Mouse (Mus musculus) olfactory bulb, adult 2 months (tissue): Measurements from ENCODE around the gene Pfn4.

Source experiments
- CTCF ChIP-seq: fragments of 200-500 bp; IDR thresholded peaks from 2 replicates; pipeline ENCODE4 v1.5.1; 2012; ENCODE audit warnings: low read depth, mild to moderate bottlenecking, low read length, moderate library complexity; ENCODE audit not compliant: insufficient read depth
- POLR2A ChIP-seq: fragments of 200-500 bp; IDR thresholded peaks from 2 replicates; pipeline ENCODE4 v1.6.1; 2012; ENCODE audit warnings: mild to moderate bottlenecking, low read depth, low read length, moderate library complexity; ENCODE audit not compliant: insufficient read depth

- TF ChIP-seq CTCF (no peak), POLR2A (no peak)
Observed at GRCm38 (mm10) chr12:4816680-4817360, 48.0 kb downstream of the Pfn4 start.
